Mouse (Mus musculus) ES-E14 (cell line): ENCODE measurements around the gene Mast3. TPM values are rescaled to one million over a fixed set of nuclear protein-coding genes. Genes with fewer than 3 reads are reported as not detected.
A peak's percentile ranks its signal among the peaks of the same experiment; 100 is the strongest.

Experiments used
- DNase-seq: peaks from one replicate; pipeline ENCODE4 v3.0.0-alpha.2; 2013; ENCODE audit warnings: low read depth, low spot score
- H3K27ac ChIP-seq: 2 replicates; pipeline ENCODE4 v1.5.1; 2012; ENCODE audit warnings: low read depth, mild to moderate bottlenecking, low read length, moderate library complexity, mixed read lengths; ENCODE audit not compliant: poor library complexity, insufficient read depth, severe bottlenecking
- H3K36me3 ChIP-seq: 2 replicates; pipeline ENCODE4 v1.6.1; 2012; ENCODE audit warnings: mild to moderate bottlenecking, low read length, moderate library complexity, mixed read lengths; ENCODE audit not compliant: control insufficient read depth, poor library complexity, insufficient read depth, severe bottlenecking
- H3K4me1 ChIP-seq, 2 experiments: fragments of 150-350 bp in 1 of 2; sonication (generic) in 1 of 2; 2 replicates each; pipeline ENCODE4 v1.6.1; 2012; ENCODE audit warnings: low read length in 2 of 2, mild to moderate bottlenecking in 1 of 2, mixed read lengths in 1 of 2; ENCODE audit not compliant: control insufficient read depth in 2 of 2, insufficient read depth in 2 of 2, poor library complexity in 1 of 2
- H3K4me3 ChIP-seq, 2 experiments: fragments of 150-350 bp in 1 of 2; sonication (generic) in 1 of 2; 2 replicates each; pipeline ENCODE4 v1.5.1; 2012; ENCODE audit warnings: low read length in 2 of 2, low read depth in 1 of 2, mild to moderate bottlenecking in 1 of 2, mixed read lengths in 1 of 2; ENCODE audit not compliant: insufficient read depth in 1 of 2, poor library complexity in 1 of 2, severe bottlenecking in 1 of 2
- H3K9ac ChIP-seq: 2 replicates; pipeline ENCODE4 v1.6.1; 2012; ENCODE audit warnings: low read depth, mild to moderate bottlenecking, low read length, mixed read lengths; ENCODE audit not compliant: poor library complexity, insufficient read depth, severe bottlenecking
- H3K9me3 ChIP-seq: fragments of 150-350 bp; sonication (generic); 2 replicates; pipeline ENCODE4 v1.6.1; 2012; ENCODE audit warnings: low read depth, mild to moderate bottlenecking, low read length; ENCODE audit not compliant: control insufficient read depth, insufficient read depth
- CHD2 ChIP-seq: IDR thresholded peaks from 2 replicates; pipeline ENCODE4 v1.6.1; 2014; ENCODE audit warnings: mild to moderate bottlenecking, low read depth, low read length, inconsistent platforms
- HCFC1 ChIP-seq: IDR thresholded peaks from 2 replicates; pipeline ENCODE4 v1.6.1; 2012; ENCODE audit warnings: low read length, inconsistent platforms, borderline replicate concordance; ENCODE audit not compliant: insufficient read depth
- MAFK ChIP-seq: IDR thresholded peaks from 2 replicates; pipeline ENCODE4 v1.6.1; 2014; ENCODE audit warnings: mild to moderate bottlenecking, low read depth, low read length, inconsistent platforms; ENCODE audit not compliant: insufficient read depth
- ZC3H11A ChIP-seq: IDR thresholded peaks from 2 replicates; pipeline ENCODE4 v1.6.1; 2012; ENCODE audit warnings: low read depth, mild to moderate bottlenecking, inconsistent platforms, low read length, borderline replicate concordance
- ZNF384 ChIP-seq: IDR thresholded peaks from 2 replicates; pipeline ENCODE4 v1.6.1; 2012; ENCODE audit warnings: low read depth, low read length, inconsistent platforms
- in situ Hi-C, 2 experiments: fragments of 600-800 bp; cut with MboI; formaldehyde crosslinking; loops; one replicate each; pipeline ENCODE4 v1.15.1; 2025; ENCODE audit warnings: low sequenced_read_pairs in 2 of 2, inconsistent platforms in 1 of 2; ENCODE audit not compliant: unreplicated experiment in 2 of 2
- total RNA-seq: library from RNA; depleted of rRNA; stranded (reverse); fragments of 300-350 nt; gene quantifications from 2 replicates; pipeline ENCODE4 v1.2.3, GENCODE M21; 2012

The Mast3 gene
- total RNA-seq, 1 experiment = 7.8 TPM

DNA sequence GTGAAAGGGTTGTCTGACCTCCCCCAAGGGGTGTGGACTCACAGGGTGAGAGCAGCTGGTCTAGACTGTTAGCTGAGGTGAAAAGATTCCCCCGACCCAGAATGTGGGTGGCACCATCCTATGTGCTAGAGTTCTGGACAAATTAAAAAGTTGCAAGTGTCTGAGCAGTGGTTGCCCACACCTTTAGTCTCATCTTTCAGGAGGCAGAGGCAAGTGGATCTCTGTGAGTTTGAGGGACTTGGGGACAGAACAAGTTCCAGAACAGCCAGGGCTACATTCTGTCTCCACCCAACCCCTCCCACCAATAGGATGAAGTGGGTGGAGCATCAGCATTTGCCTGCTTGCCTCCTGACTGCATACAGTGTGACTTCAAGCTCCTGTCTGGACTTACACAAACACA lies 42.7 kb downstream of the Mast3 start:
- H3K9me3 ChIP-seq = no peaks in the 10 kb centered on the region
- no peak overlapping the region for H3K4me3 ChIP-seq
- peaks cover 21% of the 10 kb centered on the region; the same call in 1 of the 2 replicates for H3K36me3 ChIP-seq
- H3K27ac ChIP-seq = no peak overlapping the region
- no peak for DNase-seq
- H3K9ac ChIP-seq = no peak overlapping the region
- in situ Hi-C loops = no loop called here
- TF ChIP-seq ZNF384 = no peak
- no peak for TF ChIP-seq HCFC1
- peaks cover 16 to 22% of the 10 kb centered on the region in 2 experiments for H3K4me1 ChIP-seq

DNA sequence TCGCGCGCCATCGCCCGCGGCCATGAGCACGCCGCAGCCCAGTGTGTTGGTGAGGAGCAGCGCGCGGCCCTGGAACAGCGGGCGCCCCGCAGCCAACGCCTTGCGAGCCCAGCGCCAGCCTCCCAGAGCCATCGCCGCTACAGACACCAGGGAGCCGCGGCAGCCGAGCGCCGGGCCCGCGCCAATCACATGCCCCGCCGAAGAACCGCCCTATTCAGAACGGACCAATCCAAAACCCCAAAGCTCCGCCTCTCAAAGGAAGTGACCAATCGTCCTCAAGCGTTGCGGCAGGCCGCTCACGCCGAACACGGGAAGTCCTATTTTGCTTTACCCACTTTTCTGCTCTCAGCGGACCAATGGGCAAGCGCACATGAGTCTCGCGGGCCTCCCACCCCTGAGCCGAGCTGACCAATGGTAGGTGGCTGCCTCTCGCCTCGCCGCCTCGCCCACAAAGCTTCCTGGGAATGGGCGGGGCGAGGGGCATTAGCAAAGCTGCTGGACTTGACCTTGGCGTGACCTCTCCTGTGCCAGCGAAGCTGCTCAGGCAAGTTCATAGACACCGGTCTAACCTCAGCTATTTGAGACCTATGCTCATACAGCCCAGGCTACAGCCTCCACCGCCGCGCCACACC lies 44.0 kb downstream of the Mast3 start, which contains the start of gene Mpv17l2:
Gene Mpv17l2, minus strand, starts transcription at position 172 of the 632 bp plus-strand sequence.
- Histone ChIP-seq H3K36me3 (peaks cover 21% of the 10 kb centered on the region; the same call in 1 of the 2 replicates), H3K9me3 (no peaks in the 10 kb centered on the region), H3K4me1 (peaks cover 16 to 20% of the 10 kb centered on the region in 2 experiments), H3K27ac (no peak within 1 kb of the TSS; the same call in 1 of the 2 replicates), H3K4me3 (peak within 1 kb of the TSS; percentile 86 to 87), H3K9ac (peak within 1 kb of the TSS; percentile 80)
- peak; percentile 98 for DNase-seq
- TF ChIP-seq ZNF384 = no peak
- no peak for TF ChIP-seq MAFK
- peak; percentile 32; the same call in 1 of the 2 replicates for TF ChIP-seq HCFC1
- TF ChIP-seq CHD2 = peak; percentile 82
- TF ChIP-seq ZC3H11A = no peak
- in situ Hi-C loops = no loop called here

DNA sequence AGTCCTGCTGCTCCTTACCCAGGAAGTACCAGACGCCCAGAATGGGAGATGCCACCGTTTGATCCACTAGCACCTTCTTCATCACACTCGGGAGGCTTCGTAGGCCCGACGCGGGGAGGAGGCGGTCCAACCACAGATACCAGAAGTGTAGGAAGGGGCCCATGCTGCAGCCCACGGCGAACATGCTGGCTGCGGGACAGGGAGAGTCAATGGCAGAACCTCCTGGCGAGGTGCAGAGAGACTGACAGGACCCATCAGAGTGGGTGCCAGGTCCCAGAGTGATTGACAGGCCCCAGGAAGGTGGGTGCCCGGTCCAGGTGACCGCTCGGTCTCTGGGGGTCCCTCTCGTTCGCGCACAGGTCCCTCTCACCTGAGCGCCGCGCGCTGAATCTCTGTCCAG lies 44.5 kb downstream of the Mast3 start:
- Histone ChIP-seq H3K9ac (peak overlapping the region; percentile 80), H3K36me3 (peaks cover 21% of the 10 kb centered on the region; the same call in 1 of the 2 replicates), H3K27ac (no peak overlapping the region), H3K9me3 (no peaks in the 10 kb centered on the region), H3K4me3 (peak overlapping the region; percentile 86 to 87), H3K4me1 (peaks cover 16 to 22% of the 10 kb centered on the region in 2 experiments)
- in situ Hi-C loops = no loop called here
- no peak for DNase-seq
- TF ChIP-seq ZC3H11A (no peak), MAFK (no peak), CHD2 (no peak), ZNF384 (no peak), HCFC1 (no peak)

DNA sequence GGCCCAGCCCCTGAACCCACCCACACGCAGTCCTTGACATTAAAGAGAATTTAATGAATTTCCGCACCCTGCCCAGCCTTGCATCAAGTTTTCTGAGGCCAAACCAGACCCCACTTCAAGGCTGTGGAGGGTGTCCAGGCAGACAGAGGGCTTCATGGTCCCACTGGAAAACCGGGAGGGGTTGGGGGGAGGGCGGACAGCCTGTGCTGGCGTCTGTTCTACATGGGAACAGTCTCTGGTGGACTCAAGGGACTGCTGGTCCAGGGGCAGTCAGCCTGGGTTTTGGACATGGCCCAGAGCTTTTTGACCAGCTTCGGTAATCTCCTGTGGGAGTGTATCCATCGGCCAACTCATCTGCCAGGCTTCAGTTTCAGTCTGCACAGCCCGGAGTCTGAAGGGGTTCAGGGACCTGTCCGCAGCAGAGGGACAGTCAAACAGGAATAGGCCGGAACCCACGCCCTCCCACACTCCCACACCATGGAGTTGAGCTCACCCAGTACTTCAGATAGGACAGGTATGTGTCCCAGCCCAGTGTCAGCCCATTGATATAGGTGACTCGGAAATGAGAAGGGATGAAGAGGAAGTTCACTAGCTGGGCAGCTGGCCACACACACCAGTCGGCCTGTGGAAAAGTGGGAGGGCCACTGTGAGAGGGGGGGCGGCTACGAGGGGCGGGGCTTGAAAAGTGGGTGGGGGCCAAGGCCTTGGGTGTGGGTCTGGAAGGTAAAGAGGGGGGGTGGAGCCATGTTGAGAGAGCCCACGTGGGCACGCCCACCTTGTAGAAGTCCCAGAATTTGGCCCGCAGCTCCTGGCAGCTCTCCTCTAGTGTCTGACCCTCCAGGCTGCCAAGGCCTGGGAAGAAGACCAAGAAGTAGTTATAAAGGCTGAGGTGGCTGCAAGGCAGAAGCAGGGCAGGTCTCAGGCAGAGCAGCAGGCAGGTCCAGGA lies 46.0 kb downstream of the Mast3 start:
- Histone ChIP-seq H3K4me3 (no peak overlapping the region), H3K9ac (no peak overlapping the region), H3K4me1 (peaks cover 16 to 20% of the 10 kb centered on the region in 2 experiments), H3K36me3 (peaks cover 12% of the 10 kb centered on the region; the same call in 1 of the 2 replicates), H3K27ac (no peak overlapping the region), H3K9me3 (no peaks in the 10 kb centered on the region)
- no peak for DNase-seq
- TF ChIP-seq ZC3H11A = no peak
- TF ChIP-seq CHD2 = no peak
- no peak for TF ChIP-seq HCFC1
- TF ChIP-seq MAFK = no peak
- no peak for TF ChIP-seq ZNF384
- in situ Hi-C loops = loop anchor here in 1 of 2 experiments (5.0 kb wide), 1 partner anchor 42 kb away; the partner anchor contains the start of gene Gm3336
